Mouse (Mus musculus) ovary, postnatal 14 days (tissue): ENCODE measurements around the gene Cacnb2.

Experiments
- DNase-seq: peaks from one replicate; pipeline ENCODE4 v3.0.0; 2022; ENCODE audit warnings: low spot score

Gene Cacnb2

GRCm38 (mm10) chr2:14602788-14603187 is at the start of gene Cacnb2:
TSS of gene Cacnb2 (plus strand) at chr2:14603088.
- DNase-seq = no peak

- no peak for DNase-seq
These were observed 34.9 kb upstream of the Cacnb2 start for GRCm38 (mm10) chr2:14568020-14568419.

- DNase-seq = no peak
These were observed 31.6 kb upstream of the Cacnb2 start for GRCm38 (mm10) chr2:14571300-14571699.

- no peak for DNase-seq
These were observed 13.3 kb upstream of the Cacnb2 start for GRCm38 (mm10) chr2:14589541-14589940.

- DNase-seq = no peak
These were observed 4.9 kb upstream of the Cacnb2 start for GRCm38 (mm10) chr2:14597909-14598563.

- DNase-seq = peak; percentile 41
These were observed 1.2 kb downstream of the Cacnb2 start for GRCm38 (mm10) chr2:14603784-14604781.

GRCm38 (mm10) chr2:14604791-14605190 is 1.9 kb downstream of the Cacnb2 start:
- peak; percentile 24 for DNase-seq

GRCm38 (mm10) chr2:14605207-14605606 is 2.3 kb downstream of the Cacnb2 start:
- DNase-seq = no peak

GRCm38 (mm10) chr2:14608606-14609005 is 5.7 kb downstream of the Cacnb2 start:
- DNase-seq = no peak

GRCm38 (mm10) chr2:14612705-14613104 is 9.8 kb downstream of the Cacnb2 start:
- DNase-seq = no peak

GRCm38 (mm10) chr2:14616361-14616760 is 13.5 kb downstream of the Cacnb2 start:
- no peak for DNase-seq

GRCm38 (mm10) chr2:14620120-14620853 is 17.4 kb downstream of the Cacnb2 start:
- no peak for DNase-seq

GRCm38 (mm10) chr2:14620891-14621290 is 18.0 kb downstream of the Cacnb2 start:
- DNase-seq = no peak

- DNase-seq = no peak
These were observed 20.9 kb downstream of the Cacnb2 start for GRCm38 (mm10) chr2:14623820-14624219.

GRCm38 (mm10) chr2:14629814-14630492 is 27.1 kb downstream of the Cacnb2 start:
- no peak for DNase-seq

GRCm38 (mm10) chr2:14631590-14631989 is 28.7 kb downstream of the Cacnb2 start:
- DNase-seq = no peak

GRCm38 (mm10) chr2:14633202-14633601 is 30.3 kb downstream of the Cacnb2 start:
- no peak for DNase-seq

GRCm38 (mm10) chr2:14639266-14639665 is 36.4 kb downstream of the Cacnb2 start:
- no peak for DNase-seq

GRCm38 (mm10) chr2:14639877-14640276 is 37.0 kb downstream of the Cacnb2 start:
- DNase-seq = no peak

GRCm38 (mm10) chr2:14641040-14641439 is 38.2 kb downstream of the Cacnb2 start:
- no peak for DNase-seq

- DNase-seq = no peak
These were observed 48.4 kb downstream of the Cacnb2 start for GRCm38 (mm10) chr2:14651268-14651667.

GRCm38 (mm10) chr2:14656673-14657072 is 53.8 kb downstream of the Cacnb2 start:
- no peak for DNase-seq
